Mouse (Mus musculus) forebrain, embryonic 14.5 days (tissue): Measurements from ENCODE around the gene Gm5129. TPM values are rescaled to one million over a fixed set of nuclear protein-coding genes. Genes with fewer than 3 reads are reported as not detected.
"Not testable (repeated sequence)": the region's sequence is repeated elsewhere in the genome, so short reads cannot be mapped to it uniquely, and the experiment has no call there.

Source experiments
- ATAC-seq: fragments of 200-750 bp; cut with Nextera tagmentation; 2 replicates; pipeline ENCODE4 v1.8.0; 2017; ENCODE audit warnings: mild to moderate bottlenecking, moderate library complexity
- DNase-seq: peaks from one replicate; pipeline ENCODE4 v3.0.0-alpha.2; 2015; ENCODE audit warnings: low spot score
- H3K27ac ChIP-seq: fragments of 300-500 bp; sonication (generic); 2 replicates; pipeline ENCODE4 v1.5.1; 2014; ENCODE audit warnings: low read depth, mild to moderate bottlenecking, control low read depth, low read length, moderate library complexity
- H3K27me3 ChIP-seq: fragments of 300-500 bp; sonication (generic); replicated peaks from 2 replicates; pipeline ENCODE4 v1.6.1; 2014; ENCODE audit warnings: low read length, control low read depth, mixed read lengths; ENCODE audit not compliant: control insufficient read depth, insufficient read depth
- H3K36me3 ChIP-seq: fragments of 300-500 bp; sonication (generic); 2 replicates; pipeline ENCODE4 v1.6.1; 2014; ENCODE audit warnings: low read length, control low read depth; ENCODE audit not compliant: control insufficient read depth, insufficient read depth
- H3K4me1 ChIP-seq: fragments of 300-500 bp; sonication (generic); 2 replicates; pipeline ENCODE4 v1.6.1; 2014; ENCODE audit warnings: antibody characterized with exemption, low read length, control low read depth; ENCODE audit not compliant: control insufficient read depth, insufficient read depth
- H3K4me2 ChIP-seq: fragments of 300-500 bp; sonication (generic); 2 replicates; pipeline ENCODE4 v1.6.1; 2014; ENCODE audit warnings: mild to moderate bottlenecking, control low read depth, low read length
- H3K4me3 ChIP-seq: fragments of 300-500 bp; sonication (generic); 2 replicates; pipeline ENCODE4 v1.5.1; 2014; ENCODE audit warnings: low read depth, low read length, control low read depth
- H3K9ac ChIP-seq: fragments of 300-500 bp; sonication (generic); 2 replicates; pipeline ENCODE4 v1.6.1; 2014; ENCODE audit warnings: mild to moderate bottlenecking, low read length, control low read depth, moderate library complexity
- H3K9me3 ChIP-seq: fragments of 300-500 bp; sonication (generic); replicated peaks from 2 replicates; pipeline ENCODE4 v1.6.1; 2016; ENCODE audit warnings: low read length, control low read depth, mixed read lengths; ENCODE audit not compliant: control insufficient read depth
- WGBS: fragments of 180-500 bp; shearing (Covaris S2); extraction: QIAGEN DNeasy Blood & Tissue Kit; methylation state at CpG from one replicate; pipeline ENCODE4 v1.1.7; 2014; 5-methylcytosine and 5-hydroxymethylcytosine counted together
- polyA plus RNA-seq: library from polyadenylated mRNA; unstranded; fragments of >200 nt; fragmentation: Nextera tagmentation; extraction: Ambion mirVana; gene quantifications from 2 replicates; pipeline ENCODE4 v1.2.1, GENCODE M21; 2014

Gm5129 gene
- polyA plus RNA-seq, 1 experiment from 2014 or later: not detected

- ATAC-seq: no peak
- Histone ChIP-seq H3K4me2 (peak overlapping the region; percentile 79), H3K4me3 (peak overlapping the region; percentile 99), H3K36me3 (no peaks in the 10 kb centered on the region), H3K27ac (no peak overlapping the region), H3K9me3 (no peaks in the 10 kb centered on the region), H3K4me1 (peaks cover 14% of the 10 kb centered on the region), H3K27me3 (no peaks in the 10 kb centered on the region), H3K9ac (peak overlapping the region; percentile 97)
- 67% methylated on average over 9 of the region's 9 CpGs for WGBS
- no peak for DNase-seq
Measured at GRCm38 (mm10) chr5:29736942-29737341, 1.2 kb upstream of the Gm5129 start.

GRCm38 (mm10) chr5:29736073-29736900 lies 551 bp upstream of the Gm5129 start:
- 1% methylated on average over 48 of the region's 48 CpGs for WGBS
- peak overlapping the region; percentile 97 for H3K9ac ChIP-seq
- H3K27me3 ChIP-seq: no peaks in the 10 kb centered on the region
- H3K9me3 ChIP-seq: no peaks in the 10 kb centered on the region
- ATAC-seq: peak; percentile 69
- peak overlapping the region; percentile 93 for H3K27ac ChIP-seq
- H3K4me1 ChIP-seq: peaks cover 14% of the 10 kb centered on the region
- DNase-seq: no peak
- H3K4me2 ChIP-seq: peak overlapping the region; percentile 79
- peak overlapping the region; percentile 99 for H3K4me3 ChIP-seq
- H3K36me3 ChIP-seq: no peaks in the 10 kb centered on the region

GRCm38 (mm10) chr5:29734831-29735510 lies 765 bp downstream of the Gm5129 start:
- peak overlapping the region; percentile 93 for H3K27ac ChIP-seq
- peak overlapping the region; percentile 97 for H3K9ac ChIP-seq
- H3K27me3 ChIP-seq: no peaks in the 10 kb centered on the region
- no peak for DNase-seq
- WGBS: 63% methylated on average over 6 of the region's 6 CpGs
- ATAC-seq: no peak
- H3K9me3 ChIP-seq: no peaks in the 10 kb centered on the region
- H3K4me3 ChIP-seq: peak overlapping the region; percentile 99
- H3K36me3 ChIP-seq: no peaks in the 10 kb centered on the region
- peaks cover 14% of the 10 kb centered on the region for H3K4me1 ChIP-seq
- peak overlapping the region; percentile 79 for H3K4me2 ChIP-seq

- H3K9me3 ChIP-seq, H3K4me2 ChIP-seq, H3K27me3 ChIP-seq, H3K4me1 ChIP-seq, H3K36me3 ChIP-seq, H3K9ac ChIP-seq, H3K4me3 ChIP-seq, ATAC-seq, DNase-seq, H3K27ac ChIP-seq: not testable (repeated sequence)
- 88% methylated on average over 5 of the region's 5 CpGs for WGBS
Measured at GRCm38 (mm10) chr5:29726070-29726469, 9.7 kb downstream of the Gm5129 start.

- H3K27me3 ChIP-seq: no peaks in the 10 kb centered on the region
- H3K9me3 ChIP-seq: no peaks in the 10 kb centered on the region
- no peaks in the 10 kb centered on the region for H3K36me3 ChIP-seq
- no peaks in the 10 kb centered on the region for H3K4me1 ChIP-seq
- WGBS: 84% methylated on average over 2 of the region's 2 CpGs
- no peak overlapping the region for H3K4me3 ChIP-seq
- H3K9ac ChIP-seq: no peak overlapping the region
- ATAC-seq (no peak), DNase-seq (no peak)
- H3K4me2 ChIP-seq: no peak overlapping the region
- no peak overlapping the region for H3K27ac ChIP-seq
Measured at GRCm38 (mm10) chr5:29725369-29725768, 10.4 kb downstream of the Gm5129 start.

GRCm38 (mm10) chr5:29721159-29721558 lies 14.6 kb downstream of the Gm5129 start:
- Histone ChIP-seq H3K4me3 (no peak overlapping the region), H3K4me2 (no peak overlapping the region), H3K36me3 (no peaks in the 10 kb centered on the region), H3K9ac (no peak overlapping the region), H3K4me1 (no peaks in the 10 kb centered on the region), H3K9me3 (no peaks in the 10 kb centered on the region), H3K27me3 (no peaks in the 10 kb centered on the region), H3K27ac (no peak overlapping the region)
- no peak for ATAC-seq
- WGBS: 6% methylated on average over 1 of the region's 1 CpGs
- DNase-seq: no peak

GRCm38 (mm10) chr5:29712906-29713305 lies 22.8 kb downstream of the Gm5129 start:
- no peak for DNase-seq
- no peak overlapping the region for H3K9ac ChIP-seq
- H3K4me1 ChIP-seq: no peaks in the 10 kb centered on the region
- no peaks in the 10 kb centered on the region for H3K27me3 ChIP-seq
- no peak overlapping the region for H3K27ac ChIP-seq
- H3K4me3 ChIP-seq: no peak overlapping the region
- WGBS: 43% methylated on average over 1 of the region's 1 CpGs
- ATAC-seq: no peak
- no peaks in the 10 kb centered on the region for H3K9me3 ChIP-seq
- H3K36me3 ChIP-seq: no peaks in the 10 kb centered on the region
- no peak overlapping the region for H3K4me2 ChIP-seq

GRCm38 (mm10) chr5:29711631-29712030 lies 24.1 kb downstream of the Gm5129 start:
- Histone ChIP-seq H3K27ac (no peak overlapping the region), H3K4me2 (no peak overlapping the region), H3K27me3 (no peaks in the 10 kb centered on the region), H3K4me3 (no peak overlapping the region), H3K4me1 (no peaks in the 10 kb centered on the region), H3K36me3 (no peaks in the 10 kb centered on the region), H3K9me3 (no peaks in the 10 kb centered on the region), H3K9ac (no peak overlapping the region)
- DNase-seq (no peak), ATAC-seq (no peak)

GRCm38 (mm10) chr5:29708258-29708657 lies 27.5 kb downstream of the Gm5129 start:
- no peaks in the 10 kb centered on the region for H3K4me1 ChIP-seq
- no peak overlapping the region for H3K9ac ChIP-seq
- 26% methylated on average over 5 of the region's 5 CpGs for WGBS
- H3K36me3 ChIP-seq: no peaks in the 10 kb centered on the region
- H3K27ac ChIP-seq: no peak overlapping the region
- DNase-seq (no peak), ATAC-seq (no peak)
- no peaks in the 10 kb centered on the region for H3K27me3 ChIP-seq
- no peak overlapping the region for H3K4me3 ChIP-seq
- H3K4me2 ChIP-seq: no peak overlapping the region
- H3K9me3 ChIP-seq: no peaks in the 10 kb centered on the region
